Mouse (Mus musculus): ENCODE results near the gene Nudt5.
"Not testable (repeated sequence)": the region's sequence is repeated elsewhere in the genome, so short reads cannot be mapped to it uniquely, and the experiment has no call there.

Nudt5 gene

DNA sequence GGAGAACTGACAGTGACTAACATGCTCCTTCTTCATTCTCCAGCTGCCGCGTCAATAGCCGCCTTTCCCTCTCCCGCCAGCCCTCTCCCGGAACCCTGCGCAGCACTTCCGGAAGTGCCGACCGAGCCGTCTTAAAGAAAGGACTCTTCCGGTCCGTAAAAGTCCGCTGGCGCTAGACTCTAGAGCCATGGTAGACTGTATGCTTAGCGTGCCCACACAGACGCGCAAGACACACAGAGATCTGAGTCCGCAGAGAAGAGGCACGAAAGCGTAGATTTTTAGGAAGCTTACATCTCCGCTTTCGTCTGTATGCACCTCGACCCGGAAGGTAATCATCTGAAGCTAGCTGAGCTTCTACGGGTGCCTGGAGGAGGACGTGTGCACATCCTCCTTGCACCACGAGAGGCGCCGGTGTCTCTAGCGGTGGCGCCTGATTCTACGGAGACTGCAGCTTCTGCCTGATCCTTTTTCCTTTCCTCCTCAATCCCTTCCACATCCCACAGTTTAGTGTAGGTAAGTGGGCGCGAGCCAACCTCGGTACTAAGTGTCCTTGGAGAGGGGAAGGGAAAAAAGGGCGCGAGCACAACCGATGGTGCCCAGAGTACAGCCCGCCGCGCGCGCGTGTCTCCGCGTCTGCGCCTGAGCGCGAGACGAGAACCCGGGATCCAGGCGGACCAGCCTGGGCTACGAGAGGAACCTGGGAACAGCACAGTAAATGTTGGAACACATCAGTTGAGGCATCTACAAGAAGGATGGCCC, at the start of gene Nudt5, which contains the start of gene Cdc123:
TSS of gene Nudt5 (plus strand) at position 147 of the 759 bp plus-strand sequence.
TSS of gene Cdc123 (minus strand) at position 292 of the 759 bp plus-strand sequence.
- DNase-seq (ENCODE audit: low spot score), result peak; percentile 82

DNA sequence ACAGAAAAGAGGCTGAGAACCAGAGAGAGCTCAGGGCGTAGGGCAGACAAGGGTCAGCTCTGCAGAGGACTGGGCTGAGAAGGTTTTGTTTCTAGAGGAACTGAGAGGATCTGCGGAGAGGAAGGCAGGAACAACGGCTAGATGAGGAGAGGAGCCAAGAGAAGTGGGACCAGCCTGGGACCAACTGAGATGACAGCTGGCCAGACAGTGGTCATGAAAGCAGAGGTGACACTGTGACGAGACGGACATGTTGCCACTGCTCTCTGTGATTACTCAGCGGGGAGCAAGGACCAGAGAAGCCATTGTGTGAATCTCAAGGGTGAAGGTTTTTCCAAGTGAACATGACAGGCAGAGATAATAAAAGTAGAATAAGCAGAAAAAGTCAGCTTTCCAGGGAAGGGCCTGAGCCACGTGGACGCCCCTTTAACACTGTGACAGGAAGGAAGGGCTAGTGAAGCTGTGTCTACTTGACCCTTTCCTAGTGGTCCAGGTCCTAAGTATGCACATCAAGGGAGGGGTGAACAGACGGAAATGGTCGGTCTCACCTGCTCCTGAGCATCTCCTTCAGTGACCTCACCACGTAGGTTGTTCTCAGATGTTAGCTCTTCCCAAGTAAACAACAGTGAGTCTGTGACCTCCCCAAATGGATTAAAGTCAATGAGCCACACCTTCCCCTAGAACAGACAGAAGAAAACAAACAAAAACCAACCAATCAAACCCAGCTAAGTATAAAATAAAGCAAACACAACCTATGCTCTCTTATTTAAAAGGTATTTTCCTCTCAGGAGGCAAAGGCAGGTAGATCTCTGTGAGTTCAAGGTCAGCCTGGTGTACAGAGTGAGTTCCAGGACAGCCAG, 46.8 kb upstream of the Nudt5 start:
- DNase-seq (ENCODE audit: low spot score), result no peak

DNA sequence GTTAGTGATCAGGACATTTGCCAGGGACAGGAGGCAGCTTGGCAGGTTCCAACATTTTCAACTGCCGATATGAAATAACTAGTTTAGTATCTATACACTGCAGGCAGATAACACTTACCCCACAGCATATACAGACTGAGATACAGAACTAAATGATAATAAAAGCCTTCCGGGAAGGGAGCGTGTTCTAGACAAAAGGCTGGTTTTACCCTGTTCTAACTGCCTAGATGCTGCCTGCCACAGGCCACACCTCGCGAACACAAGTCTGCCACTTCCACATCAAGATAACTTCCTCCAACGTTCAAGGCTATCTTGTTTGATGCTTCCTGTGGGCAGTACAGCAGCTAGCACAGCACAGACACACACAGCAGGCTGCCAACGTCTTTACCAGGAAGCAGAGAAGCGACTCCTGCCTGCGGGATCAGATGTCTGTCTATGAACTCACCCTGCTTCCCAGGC, 43.6 kb upstream of the Nudt5 start:
- no peak for DNase-seq (ENCODE audit: low spot score)

DNA sequence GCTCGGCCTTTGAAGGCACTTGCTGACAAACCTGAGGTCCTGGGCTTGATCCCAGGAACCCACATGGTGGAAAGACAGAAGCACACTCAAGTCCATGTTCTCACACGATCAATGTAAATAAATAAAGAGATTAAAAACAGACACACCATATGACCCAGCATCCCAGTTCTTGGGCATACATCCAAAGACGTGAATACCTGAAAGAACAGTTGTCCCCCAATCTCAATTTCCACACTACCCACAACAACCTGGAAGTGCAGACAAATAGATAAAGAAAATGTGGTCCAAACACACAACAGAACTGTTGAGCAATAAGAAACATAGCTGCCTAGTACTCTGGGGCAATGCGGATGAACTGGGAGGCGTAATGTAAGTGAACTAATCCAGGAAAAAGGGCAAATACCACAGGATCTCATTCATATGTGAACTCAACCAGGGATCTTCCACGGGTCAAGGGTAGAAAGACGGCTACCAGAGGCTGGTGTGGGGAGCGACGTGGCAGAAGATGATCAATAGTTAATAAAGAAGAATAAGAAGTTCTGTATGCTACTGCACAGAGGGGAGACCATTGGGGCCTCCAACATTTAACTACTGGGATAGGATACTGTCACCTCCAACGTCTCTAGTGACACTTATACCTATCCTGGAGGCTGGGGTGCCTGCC, 42.8 kb upstream of the Nudt5 start:
- no peak for DNase-seq (ENCODE audit: low spot score)

DNA sequence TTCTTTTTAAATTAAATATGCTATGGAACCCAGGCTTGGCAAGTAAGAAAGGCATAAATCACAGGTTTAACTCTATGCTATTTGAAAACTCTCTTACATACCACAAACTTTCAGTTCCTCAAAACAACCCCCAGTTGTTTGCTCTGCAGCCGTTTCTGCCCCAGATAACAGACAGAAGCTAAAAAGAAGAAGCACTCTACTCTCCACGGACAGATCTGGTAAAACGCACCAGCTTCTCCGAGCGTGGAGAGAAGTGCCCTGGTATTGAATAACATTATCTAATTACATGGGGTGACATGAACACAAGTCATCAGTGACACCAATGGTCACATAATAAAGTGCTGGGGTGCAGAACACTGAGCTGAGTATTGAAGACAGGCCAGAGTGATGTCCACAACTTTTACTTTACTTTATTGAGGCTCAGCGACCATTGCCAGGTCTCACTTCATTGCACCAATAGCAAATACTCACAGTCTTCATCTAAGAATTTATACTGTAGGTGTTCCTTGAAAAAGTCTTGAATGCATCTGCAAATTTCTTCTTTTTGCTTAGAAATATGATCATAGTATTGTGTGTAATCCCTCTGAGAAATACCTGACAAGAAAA, 40.3 kb upstream of the Nudt5 start:
- no peak for DNase-seq (ENCODE audit: low spot score)

DNA sequence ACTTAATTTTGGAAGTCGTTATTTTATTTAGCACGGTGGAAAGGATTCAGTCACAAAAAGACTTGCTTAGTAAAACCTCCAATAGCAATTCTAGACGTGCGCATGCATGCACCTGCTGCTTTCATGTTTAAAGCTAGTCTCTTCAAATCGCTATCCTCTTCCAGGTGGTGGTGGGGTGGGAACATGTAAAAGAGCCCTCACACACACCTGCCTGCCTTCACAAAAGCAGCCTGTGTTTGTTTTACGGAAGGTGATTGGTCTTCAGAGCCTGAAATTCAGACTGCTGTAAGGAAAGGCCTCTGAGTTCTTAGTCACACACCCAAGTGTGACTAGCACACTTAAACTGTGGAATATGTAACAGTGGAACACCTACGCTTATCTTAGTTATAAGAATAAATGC, 39.6 kb upstream of the Nudt5 start:
- DNase-seq (ENCODE audit: low spot score), result no peak

DNA sequence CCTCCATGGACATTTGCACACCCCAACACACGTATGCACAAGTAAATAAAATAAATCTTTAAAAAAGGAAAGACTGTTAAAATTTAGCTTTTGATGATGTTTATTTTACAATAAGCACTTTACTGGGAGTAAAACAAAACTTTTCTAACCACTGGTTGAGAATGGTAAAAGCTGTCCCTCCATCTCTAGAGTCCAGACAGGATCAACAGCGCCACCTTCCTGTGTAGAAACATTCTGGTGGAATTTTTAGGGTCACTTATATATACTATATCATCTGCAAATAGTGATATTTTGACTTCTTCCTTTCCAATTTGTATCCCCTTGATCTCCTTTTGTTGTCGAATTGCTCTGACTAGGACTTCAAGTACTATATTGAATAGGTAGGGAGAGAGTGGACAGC, 38.6 kb upstream of the Nudt5 start:
- DNase-seq (ENCODE audit: low spot score), result not testable (repeated sequence)

DNA sequence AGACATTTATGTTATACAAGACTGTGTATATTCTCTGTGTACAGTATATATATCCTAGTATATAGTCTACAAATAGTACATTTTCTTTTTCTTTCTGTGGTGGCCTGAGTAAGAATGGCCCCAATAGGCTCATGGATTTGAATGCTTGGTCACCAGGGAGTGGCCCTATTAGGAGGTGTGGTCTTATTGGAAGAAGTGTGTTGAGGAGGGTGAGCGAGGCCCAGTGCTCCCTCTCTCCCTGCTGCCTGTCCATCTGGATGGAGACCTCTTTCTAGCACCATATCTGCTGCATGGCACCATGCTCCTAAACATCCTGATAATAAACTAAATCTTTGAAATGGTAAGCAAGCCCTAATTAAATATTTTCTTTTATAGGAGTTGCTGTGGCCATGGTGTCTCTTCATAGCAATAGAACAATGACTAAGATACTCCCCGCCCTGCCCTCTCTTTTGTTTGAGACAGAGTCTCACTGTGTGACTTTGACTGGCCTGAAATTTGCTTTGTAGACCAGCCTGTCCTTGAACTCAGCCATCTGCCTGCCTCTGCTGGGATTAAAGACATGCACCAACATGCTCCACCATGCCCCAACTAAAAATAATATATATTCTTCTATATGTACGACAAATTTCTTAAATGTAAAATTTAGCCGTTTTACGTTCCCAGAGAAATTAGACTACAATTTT, 34.6 kb upstream of the Nudt5 start:
- no peak for DNase-seq (ENCODE audit: low spot score)

DNA sequence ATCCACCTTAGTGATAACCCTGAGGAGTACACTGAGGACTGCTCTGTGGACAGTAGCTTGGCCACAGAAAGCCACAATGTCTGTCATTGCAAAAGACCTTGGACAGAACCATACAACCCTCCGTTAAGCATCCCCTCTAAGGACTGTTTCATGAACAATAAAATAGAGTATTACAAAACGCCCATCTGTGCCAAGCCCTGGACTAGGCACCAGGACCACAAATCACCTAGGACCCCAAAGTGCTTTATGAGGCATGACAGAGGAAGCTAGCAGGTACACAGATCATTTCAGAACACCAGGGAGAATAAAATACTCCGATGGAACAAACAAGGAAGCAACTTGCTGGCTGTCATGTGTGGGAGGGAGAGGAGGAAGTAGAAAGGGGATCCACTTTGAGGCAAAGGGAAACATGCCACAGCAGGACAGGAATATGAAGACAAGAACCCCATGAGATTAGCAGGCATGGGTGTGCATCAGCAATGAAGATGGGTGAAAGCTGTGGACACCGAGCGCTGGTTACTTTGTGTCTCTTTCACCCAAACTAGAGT, 33.5 kb upstream of the Nudt5 start:
- no peak for DNase-seq (ENCODE audit: low spot score)

DNA sequence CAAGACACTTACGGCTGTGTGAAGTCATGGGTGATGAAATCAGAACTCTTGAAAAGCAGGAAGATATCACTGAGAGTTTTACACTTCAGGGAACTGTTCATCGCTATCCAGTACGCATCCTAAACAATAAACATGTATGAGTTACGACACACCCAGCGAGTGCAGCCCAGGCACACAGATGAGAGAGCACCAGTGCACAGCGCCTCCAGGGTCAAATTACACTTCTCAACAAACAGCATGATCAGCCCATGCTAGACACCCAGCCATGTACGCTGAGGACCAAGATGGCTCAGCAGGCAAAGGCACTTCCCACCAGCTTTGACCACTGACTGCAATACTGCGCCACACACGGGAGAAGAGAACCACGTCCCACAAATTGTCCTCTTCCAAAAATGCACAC, 23.6 kb upstream of the Nudt5 start:
- no peak for DNase-seq (ENCODE audit: low spot score)

DNA sequence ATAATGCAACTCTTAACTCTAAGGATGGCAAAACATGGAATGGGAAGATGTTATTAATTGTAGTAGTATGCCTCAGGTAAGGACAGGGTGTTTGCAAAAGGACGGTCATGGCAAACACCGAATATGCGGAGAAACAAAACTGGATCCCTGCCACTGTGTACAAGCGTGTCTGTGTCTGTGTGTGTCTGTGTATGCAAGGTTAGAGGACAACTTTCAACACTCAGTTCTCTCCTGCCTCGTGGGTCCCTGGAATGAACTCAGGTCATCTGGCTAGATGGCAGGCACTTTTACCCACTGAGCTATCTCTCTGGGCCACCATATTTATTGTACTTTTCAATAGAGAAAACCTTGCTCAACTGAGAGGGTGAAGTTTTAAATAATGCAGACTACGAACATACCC, 22.4 kb upstream of the Nudt5 start:
- no peak for DNase-seq (ENCODE audit: low spot score)

DNA sequence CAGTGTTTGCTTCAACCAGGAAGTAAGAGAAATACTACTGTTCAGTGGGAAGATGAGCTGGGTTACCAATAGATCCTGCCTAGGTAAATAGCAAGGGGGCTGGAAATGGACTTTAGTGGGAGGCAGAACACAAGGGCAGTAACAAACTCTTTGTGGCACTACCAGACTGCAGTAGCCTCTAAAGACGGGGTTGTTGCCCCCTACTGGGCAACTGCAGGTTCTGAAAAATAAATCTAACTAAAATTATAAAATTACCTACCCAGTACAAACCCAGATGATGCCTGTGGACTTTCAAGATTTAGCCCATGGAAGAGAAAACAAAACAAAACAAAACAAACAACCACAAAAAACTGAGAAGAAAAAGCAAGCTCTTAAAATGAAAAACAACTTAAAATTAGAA, 20.6 kb upstream of the Nudt5 start:
- DNase-seq (ENCODE audit: low spot score), result no peak

DNA sequence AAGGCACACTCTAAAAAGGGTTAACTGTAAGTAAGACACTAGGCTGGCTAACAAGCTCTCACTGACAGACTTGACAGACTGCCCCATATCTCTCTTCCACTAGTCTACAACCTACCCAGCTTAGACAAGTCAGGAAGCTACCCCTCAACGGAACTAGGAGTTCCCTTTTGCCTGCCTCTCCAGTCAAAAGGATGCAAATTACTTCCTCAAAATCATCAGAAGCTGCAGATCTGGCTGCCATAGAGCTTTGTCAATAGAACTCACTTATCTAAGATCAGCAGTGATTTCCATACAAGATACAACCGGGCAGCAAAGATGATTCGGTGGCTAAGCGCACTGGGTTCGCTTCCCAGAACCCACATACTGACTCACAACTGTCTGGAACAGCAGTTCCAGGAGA, 20.1 kb upstream of the Nudt5 start:
- no peak for DNase-seq (ENCODE audit: low spot score)

DNA sequence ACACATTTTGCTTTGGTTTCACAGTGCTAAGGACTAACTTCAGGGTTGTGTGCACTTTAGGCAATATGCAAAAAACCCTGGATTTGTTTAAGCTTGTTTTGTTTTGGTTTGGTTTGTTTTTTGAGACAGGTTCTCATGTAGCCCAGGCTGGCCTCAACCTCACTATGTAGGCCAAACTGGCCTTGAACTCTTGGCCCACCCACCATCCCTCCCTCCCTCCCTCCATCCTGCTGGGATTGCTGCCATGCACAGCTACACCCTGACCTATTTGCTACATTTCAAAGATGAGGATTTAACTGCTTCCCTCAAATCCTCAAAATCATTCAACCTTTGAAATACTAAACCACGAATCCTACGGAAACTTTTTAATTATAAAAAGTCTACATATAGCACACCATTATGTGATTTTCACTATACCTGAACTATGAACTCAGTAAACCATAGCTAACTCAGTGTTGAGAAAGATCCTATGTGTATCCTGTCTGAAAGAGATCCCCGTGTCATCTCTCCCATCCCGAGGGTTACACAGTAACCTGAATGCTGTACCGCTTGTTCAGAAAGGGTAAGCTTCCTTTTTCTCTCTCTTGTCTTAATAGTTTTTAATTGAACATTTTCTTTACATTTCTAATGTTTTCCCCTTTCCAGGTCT, 19.4 kb upstream of the Nudt5 start:
- no peak for DNase-seq (ENCODE audit: low spot score)

DNA sequence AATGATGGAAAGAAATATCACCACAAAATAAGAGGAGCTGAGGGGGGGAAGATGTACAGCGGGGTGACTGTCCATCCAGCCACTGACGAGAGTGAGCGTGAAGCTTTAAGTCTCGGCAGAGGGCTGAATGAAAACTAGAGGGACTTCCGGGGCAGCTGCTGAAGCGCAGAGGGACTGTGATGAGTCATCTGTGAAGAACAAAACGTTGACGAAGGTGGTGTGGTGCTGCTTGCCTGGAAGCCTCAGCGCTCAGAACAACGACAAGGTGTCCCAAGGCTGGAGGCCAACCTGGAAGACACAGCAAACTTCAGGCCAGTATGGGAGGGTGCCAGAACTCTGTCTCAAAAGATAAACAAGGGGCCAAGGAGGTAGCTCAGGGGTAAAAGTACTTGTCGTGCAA, 4.0 kb upstream of the Nudt5 start:
- no peak for DNase-seq (ENCODE audit: low spot score)

DNA sequence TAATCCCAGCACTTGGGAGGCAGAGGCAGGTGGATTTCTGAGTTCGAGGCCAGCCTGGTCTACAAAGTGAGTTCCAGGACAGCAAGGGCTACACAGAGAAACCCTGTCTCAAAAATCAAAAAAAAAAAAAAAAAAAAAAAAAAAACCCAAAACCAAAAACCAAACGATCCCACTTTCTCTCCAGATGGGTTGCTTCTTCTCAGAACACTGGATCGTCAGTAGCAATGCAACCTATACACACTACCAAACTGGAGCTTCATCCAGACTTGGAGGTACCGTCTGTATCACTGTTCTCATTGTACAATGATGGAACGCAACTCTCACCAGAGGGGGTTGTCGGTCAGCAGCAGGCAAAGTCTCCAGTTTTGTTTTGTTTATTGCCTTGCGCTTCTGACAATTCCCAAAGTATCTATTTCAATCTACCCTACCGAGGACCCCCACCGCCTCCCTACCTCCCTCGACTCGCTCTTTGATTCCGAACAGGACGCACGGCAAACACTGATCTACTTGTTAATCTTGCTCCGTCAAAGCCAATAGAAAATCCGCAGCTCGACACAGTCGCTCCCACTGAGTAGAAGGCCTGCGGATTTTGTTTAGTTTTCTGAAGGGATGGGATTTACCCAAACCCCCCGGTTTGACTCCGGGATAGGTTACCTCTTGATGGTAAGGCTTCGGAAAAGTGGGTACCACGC, 492 bp upstream of the Nudt5 start:
- DNase-seq (ENCODE audit: low spot score), result no peak

DNA sequence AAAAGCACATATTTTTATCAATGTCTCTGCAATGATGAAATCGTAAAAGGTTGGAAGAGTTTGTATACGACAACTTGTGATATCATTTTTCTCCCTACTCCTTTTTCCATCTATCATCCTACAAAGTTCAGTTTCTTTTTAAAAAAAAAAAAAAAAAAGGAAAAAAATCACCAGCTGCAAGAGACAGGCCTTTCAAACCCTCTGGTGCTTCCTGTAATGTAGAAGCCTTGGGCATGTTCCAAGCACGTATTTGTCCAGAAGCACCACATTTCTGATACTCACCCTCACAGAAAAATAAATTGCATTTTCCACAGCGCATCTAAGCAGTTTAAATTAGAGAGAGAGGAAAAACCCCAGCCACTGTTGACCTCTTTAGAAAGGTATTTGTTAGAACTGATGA, 1.0 kb downstream of the Nudt5 start:
- no peak for DNase-seq (ENCODE audit: low spot score)

DNA sequence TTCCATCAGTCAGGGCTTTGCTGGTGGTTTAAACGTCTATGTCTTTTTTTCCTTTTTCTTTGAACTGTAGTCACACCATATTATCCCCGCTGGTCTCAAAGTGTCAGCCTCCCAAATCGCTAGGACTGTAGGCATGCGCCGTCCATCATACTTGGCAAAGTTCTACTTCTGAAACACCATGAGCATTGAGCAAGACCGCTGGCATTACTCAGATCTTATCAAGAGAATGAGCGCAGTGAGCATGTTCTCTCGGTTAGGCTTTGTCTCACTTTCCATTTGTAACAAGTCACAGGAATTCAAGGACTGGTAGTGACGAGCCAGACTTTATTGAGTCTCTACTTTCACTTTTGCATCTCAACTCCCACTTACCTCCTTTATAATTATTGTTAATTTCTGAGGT, 6.3 kb downstream of the Nudt5 start:
- DNase-seq (ENCODE audit: low spot score), result no peak

DNA sequence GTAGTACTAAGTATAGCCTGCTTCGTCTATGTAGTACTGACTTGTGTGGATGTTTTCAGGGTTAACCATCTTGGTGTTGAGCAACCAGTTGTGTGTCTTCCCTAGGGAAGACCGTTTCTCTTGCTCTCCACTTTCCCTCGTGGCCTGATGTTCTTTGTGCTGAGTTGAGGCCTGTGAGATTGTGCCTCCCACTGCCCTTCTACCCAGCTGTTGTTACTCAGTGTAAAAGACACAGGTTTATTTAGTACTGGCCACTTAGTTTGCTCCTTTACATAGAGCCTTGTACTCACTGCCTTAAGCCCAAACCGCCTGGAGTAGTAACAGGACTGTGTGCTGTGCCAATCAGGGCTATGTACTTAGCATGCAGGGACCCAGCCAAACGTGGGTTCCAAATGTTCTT, 7.0 kb downstream of the Nudt5 start:
- no peak for DNase-seq (ENCODE audit: low spot score)

DNA sequence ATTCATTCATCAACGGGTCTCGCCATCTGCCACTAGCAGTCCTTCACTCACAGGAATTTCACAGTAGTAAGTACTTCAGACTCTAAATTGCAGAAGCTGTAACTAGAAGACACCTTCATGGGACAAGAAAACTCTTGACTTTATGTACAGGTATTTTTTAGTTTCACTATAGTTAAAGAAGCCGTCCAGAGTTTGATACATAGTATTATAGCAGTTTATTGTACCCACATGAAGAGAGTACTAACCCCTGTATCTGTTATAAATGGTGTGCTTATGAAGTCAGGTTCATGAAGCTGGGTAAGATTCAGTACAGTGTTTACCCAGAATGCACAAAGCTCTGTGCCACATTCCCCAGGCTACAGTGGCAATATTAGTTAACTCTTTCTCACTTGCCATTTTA, 18.0 kb downstream of the Nudt5 start, which contains the start of gene Gm13199:
TSS of gene Gm13199 (minus strand) at position 101 of the 400 bp plus-strand sequence.
- no peak for DNase-seq (ENCODE audit: low spot score)

Measured in ovary, postnatal 36 days (tissue).